Mouse (Mus musculus): ENCODE results near the gene Olfr530. TPM values are rescaled to one million over a fixed set of nuclear protein-coding genes. Genes with fewer than 3 reads are reported as not detected.

Olfr530 gene
- total and polyA plus RNA-seq, 3 experiments, result not detected

- TF ChIP-seq EP300 (IDR thresholded peaks at IDR 0.05; ENCODE audit: low read length), result no peak
Measured at GRCm38 (mm10) chr7:140402818-140403217, 26.7 kb upstream of the Olfr530 start, which contains the start of gene Olfr531 (continued).

GRCm38 (mm10) chr7:140376911-140377310 is 780 bp upstream of the Olfr530 start:
- H3K4me2 ChIP-seq (ENCODE audit: insufficient read depth, low read depth, poor library complexity, severe bottlenecking), result no peak overlapping the region
- H3K4me3 ChIP-seq (replicated peaks in 1 of 3; ENCODE audit: low read depth in 2 of 3, low read length in 2 of 3, poor library complexity in 1 of 3), result no peak overlapping the region
- H3K27me3 ChIP-seq (replicated peaks), result peaks cover 49% of the 10 kb centered on the region
- H3K9ac ChIP-seq (ENCODE audit: insufficient read depth, low read depth), result no peak overlapping the region
- no peaks in the 10 kb centered on the region for H3K79me2 ChIP-seq (replicated peaks; ENCODE audit: control insufficient read depth, extremely low read depth, insufficient read depth, poor library complexity, severe bottlenecking)
- dilution Hi-C loops (cut with MboI; ENCODE audit: extremely low pct_ligation_motif_present, extremely low pct_unique_long_range_greater_than_20kb, low sequenced_read_pairs) (no loop called here), in situ Hi-C loops (cut with MboI; ENCODE audit: low pct_ligation_motif_present, low pct_unique_long_range_greater_than_20kb, low sequenced_read_pairs) (no loop called here)
- H3K36me3 ChIP-seq (replicated peaks in 1 of 2; ENCODE audit: control insufficient read depth in 1 of 2, insufficient read depth in 1 of 2, low read length in 1 of 2), result no peaks in the 10 kb centered on the region
- H3K9me3 ChIP-seq (replicated peaks; ENCODE audit: low read length), result no peaks in the 10 kb centered on the region
- no peak overlapping the region for H3K27ac ChIP-seq (ENCODE audit: insufficient read depth, low read depth)
- DNase-seq (ENCODE audit: extremely low read depth), result no peak
- TF ChIP-seq JUND (conservative IDR thresholded peaks at IDR 0.05; ENCODE audit: low read depth, low read length), result no peak
- no peak for TF ChIP-seq MAFK (IDR thresholded peaks at IDR 0.05; ENCODE audit: insufficient replicate concordance, low read length)
- TF ChIP-seq MYC (IDR thresholded peaks at IDR 0.05; ENCODE audit: low read depth, low read length), result no peak
- no peak for TF ChIP-seq ZC3H11A (IDR thresholded peaks at IDR 0.05; ENCODE audit: low read depth, low read length)
- no peak for TF ChIP-seq BHLHE40 (IDR thresholded peaks at IDR 0.05; ENCODE audit: low read depth, low read length)
- TF ChIP-seq POLR2AphosphoS2 (IDR thresholded peaks at IDR 0.05; ENCODE audit: low read depth, low read length), result no peak
- TF ChIP-seq UBTF (IDR thresholded peaks at IDR 0.05; ENCODE audit: low read depth, low read length), result no peak
- TF ChIP-seq ZMIZ1 (IDR thresholded peaks at IDR 0.05; ENCODE audit: low read depth, low read length), result no peak
- no peak for TF ChIP-seq POLR2A (IDR thresholded peaks at IDR 0.05; ENCODE audit: low read depth, low read length)
- no peak for TF ChIP-seq TBP (conservative IDR thresholded peaks at IDR 0.05; ENCODE audit: low read depth, low read length)
- no peaks in the 10 kb centered on the region for H3K4me1 ChIP-seq (ENCODE audit: control insufficient read depth in 1 of 2, insufficient read depth in 2 of 2)

GRCm38 (mm10) chr7:140374300-140374699 is 1.8 kb downstream of the Olfr530 start:
- Histone ChIP-seq H3K27me3 (replicated peaks) (peaks cover 60% of the 10 kb centered on the region), H3K4me2 (ENCODE audit: insufficient read depth, low read depth, poor library complexity, severe bottlenecking) (no peak overlapping the region), H3K4me1 (ENCODE audit: control insufficient read depth in 1 of 2, insufficient read depth in 2 of 2) (no peaks in the 10 kb centered on the region), H3K9ac (ENCODE audit: insufficient read depth, low read depth) (no peak overlapping the region), H3K9me3 (replicated peaks; ENCODE audit: low read length) (no peaks in the 10 kb centered on the region), H3K79me2 (replicated peaks; ENCODE audit: control insufficient read depth, extremely low read depth, insufficient read depth, poor library complexity, severe bottlenecking) (no peaks in the 10 kb centered on the region), H3K36me3 (replicated peaks in 1 of 2; ENCODE audit: control insufficient read depth in 1 of 2, insufficient read depth in 1 of 2, low read length in 1 of 2) (no peaks in the 10 kb centered on the region), H3K27ac (ENCODE audit: insufficient read depth, low read depth) (no peak overlapping the region), H3K4me3 (replicated peaks in 1 of 3; ENCODE audit: low read depth in 2 of 3, low read length in 2 of 3, poor library complexity in 1 of 3) (no peak overlapping the region)
- in situ Hi-C loops (cut with MboI; ENCODE audit: low pct_ligation_motif_present, low pct_unique_long_range_greater_than_20kb, low sequenced_read_pairs), result no loop called here
- no peak for DNase-seq (ENCODE audit: extremely low read depth)
- dilution Hi-C loops (cut with MboI; ENCODE audit: extremely low pct_ligation_motif_present, extremely low pct_unique_long_range_greater_than_20kb, low sequenced_read_pairs), result no loop called here
- TF ChIP-seq GABPA (IDR thresholded peaks at IDR 0.05; ENCODE audit: insufficient replicate concordance, low read depth, low read length) (no peak), EP300 (IDR thresholded peaks at IDR 0.05; ENCODE audit: low read length) (peak; percentile 12; the same call in 1 of the 2 replicates)

- Histone ChIP-seq H3K27ac (ENCODE audit: insufficient read depth, low read depth) (no peak within 1 kb of the TSS), H3K9ac (ENCODE audit: insufficient read depth, low read depth) (no peak within 1 kb of the TSS), H3K27me3 (replicated peaks) (peaks cover 58% of the 10 kb centered on the region), H3K4me3 (replicated peaks in 1 of 3; ENCODE audit: low read depth in 2 of 3, low read length in 2 of 3, poor library complexity in 1 of 3) (no peak within 1 kb of the TSS), H3K79me2 (replicated peaks; ENCODE audit: control insufficient read depth, extremely low read depth, insufficient read depth, poor library complexity, severe bottlenecking) (no peaks in the 10 kb centered on the region), H3K4me1 (ENCODE audit: control insufficient read depth in 1 of 2, insufficient read depth in 2 of 2) (no peaks in the 10 kb centered on the region), H3K4me2 (ENCODE audit: insufficient read depth, low read depth, poor library complexity, severe bottlenecking) (no peak within 1 kb of the TSS), H3K9me3 (replicated peaks; ENCODE audit: low read length) (no peaks in the 10 kb centered on the region), H3K36me3 (replicated peaks in 1 of 2; ENCODE audit: control insufficient read depth in 1 of 2, insufficient read depth in 1 of 2, low read length in 1 of 2) (no peaks in the 10 kb centered on the region)
- DNase-seq (ENCODE audit: extremely low read depth), result no peak
- in situ Hi-C loops (cut with MboI; ENCODE audit: low pct_ligation_motif_present, low pct_unique_long_range_greater_than_20kb, low sequenced_read_pairs), result no loop called here
- dilution Hi-C loops (cut with MboI; ENCODE audit: extremely low pct_ligation_motif_present, extremely low pct_unique_long_range_greater_than_20kb, low sequenced_read_pairs), result no loop called here
- TF ChIP-seq MEF2A (IDR thresholded peaks at IDR 0.05; ENCODE audit: borderline replicate concordance, low read depth, low read length) (no peak), CHD2 (IDR thresholded peaks at IDR 0.05; ENCODE audit: low read length) (no peak), ETS1 (conservative IDR thresholded peaks at IDR 0.05; ENCODE audit: low read depth, low read length) (no peak), SIN3A (IDR thresholded peaks at IDR 0.05; ENCODE audit: low read length) (no peak), TCF12 (IDR thresholded peaks at IDR 0.05; ENCODE audit: low read depth, low read length) (no peak), GABPA (IDR thresholded peaks at IDR 0.05; ENCODE audit: insufficient replicate concordance, low read depth, low read length) (no peak), ZC3H11A (IDR thresholded peaks at IDR 0.05; ENCODE audit: low read depth, low read length) (no peak), IRF4 (IDR thresholded peaks at IDR 0.05; ENCODE audit: low read depth, low read length) (no peak), ZKSCAN1 (IDR thresholded peaks at IDR 0.05; ENCODE audit: borderline replicate concordance, low read depth, low read length) (no peak), MAZ (IDR thresholded peaks at IDR 0.05; ENCODE audit: low read depth, low read length) (no peak), NRF1 (IDR thresholded peaks at IDR 0.05; ENCODE audit: low read depth, low read length) (no peak), PAX5 (IDR thresholded peaks at IDR 0.05; ENCODE audit: low read length) (no peak), SMC3 (IDR thresholded peaks at IDR 0.05; ENCODE audit: low read depth, low read length) (no peak), ELF1 (IDR thresholded peaks at IDR 0.05; ENCODE audit: low read depth, low read length) (no peak), UBTF (IDR thresholded peaks at IDR 0.05; ENCODE audit: low read depth, low read length) (no peak), ZMIZ1 (IDR thresholded peaks at IDR 0.05; ENCODE audit: low read depth, low read length) (no peak), TBP (conservative IDR thresholded peaks at IDR 0.05; ENCODE audit: low read depth, low read length) (no peak)
Measured at GRCm38 (mm10) chr7:140361571-140361970, 14.6 kb downstream of the Olfr530 start, which contains the start of gene Olfr60. Gene Olfr60, minus strand, starts transcription at chr7:140361671.
